Mouse (Mus musculus): ENCODE data around the gene Dzip1l. TPM values are rescaled to one million over a fixed set of nuclear protein-coding genes. Genes with fewer than 3 reads are reported as not detected.
"Not testable (repeated sequence)": the region's sequence is repeated elsewhere in the genome, so short reads cannot be mapped to it uniquely, and the experiment has no call there.

The Dzip1l gene
- polyA plus RNA-seq (2012; rRNA removed) = 0.66 and 0.84 TPM in 2 replicates

DNA sequence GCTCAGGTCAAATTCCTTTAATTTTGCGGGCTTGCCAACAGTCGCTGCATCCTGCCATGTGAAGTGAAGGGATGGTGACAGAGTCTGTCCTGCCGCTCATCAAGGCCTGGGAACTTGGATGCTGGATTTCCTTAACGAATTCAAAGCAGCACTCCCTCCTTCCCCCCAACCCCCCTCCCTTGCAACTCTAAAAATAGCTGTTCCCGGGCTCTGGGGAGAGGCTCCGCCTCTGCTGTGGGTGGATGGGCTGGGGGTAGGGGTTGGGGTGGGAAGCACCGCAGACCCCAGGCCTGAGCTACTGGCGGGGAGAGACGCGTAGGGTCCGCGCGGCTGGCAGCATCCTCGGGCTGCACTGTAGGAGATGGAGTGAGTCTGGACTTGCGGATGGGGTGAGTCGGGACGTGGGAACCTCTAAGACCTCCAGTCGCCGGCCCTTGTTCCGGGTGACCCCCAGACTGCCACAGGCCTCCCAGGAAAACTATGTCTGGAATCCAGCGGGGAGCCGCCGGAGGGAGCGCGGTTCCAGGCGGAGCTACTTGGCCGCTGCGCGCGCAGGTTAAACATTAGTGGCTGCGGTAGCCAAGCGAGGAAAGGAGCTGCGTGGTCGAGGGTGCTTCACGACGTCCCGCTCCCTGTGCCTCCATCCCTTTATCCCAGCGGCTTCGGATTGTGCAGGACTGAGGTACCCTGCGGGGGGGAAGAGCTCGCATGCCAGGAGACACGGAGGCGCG lies at the start of gene Dzip1l:
Gene Dzip1l (plus strand): TSS at position 216 of the 731 bp plus-strand sequence.
- no peak for DNase-seq (ENCODE audit: low read depth, low spot score)
- 4% methylated on average over 44 of the region's 44 CpGs for WGBS

- no peak for DNase-seq (ENCODE audit: low read depth, low spot score)
These were observed 48.6 kb upstream of the Dzip1l start for GRCm38 (mm10) chr9:99580655-99581054.

DNA sequence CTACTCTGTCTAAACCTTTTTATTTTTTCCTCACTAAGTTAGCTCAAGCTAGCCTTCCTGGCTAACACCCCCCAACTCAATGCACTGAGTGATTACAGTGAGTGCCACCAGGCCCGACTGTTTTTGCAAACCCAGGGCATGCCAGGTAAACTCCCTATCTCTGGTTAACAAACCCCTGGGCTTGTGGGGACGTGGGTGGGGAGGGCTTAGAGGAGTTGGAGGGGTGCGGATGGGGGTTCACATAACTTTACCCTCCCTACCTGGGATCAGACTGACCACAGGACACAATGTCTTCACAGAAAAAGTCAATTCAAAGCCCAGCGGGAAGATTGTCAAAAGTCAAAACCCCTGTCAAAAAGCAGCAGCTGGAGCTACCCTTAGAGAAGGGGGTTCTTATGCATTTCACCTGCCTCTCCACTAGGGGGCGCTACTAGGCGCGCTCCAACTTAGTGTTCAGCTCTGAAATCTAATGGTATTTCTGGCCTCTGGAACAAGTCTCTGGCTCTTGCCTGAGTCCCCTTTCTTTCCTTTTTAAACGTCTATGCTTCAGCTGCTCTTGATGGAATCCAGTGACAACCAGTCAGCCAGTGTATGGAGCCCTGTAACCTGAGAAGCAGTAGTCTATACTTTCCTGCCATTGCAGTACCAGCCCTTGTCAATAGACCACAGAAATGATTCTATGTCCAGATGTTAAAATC lies 41.6 kb upstream of the Dzip1l start:
- no peak for DNase-seq (ENCODE audit: low read depth, low spot score)
- 28% methylated on average over 8 of the region's 8 CpGs for WGBS

More at GRCm38 (mm10) chr9:99580655-99581054, 48.6 kb upstream of the Dzip1l start:
- 13% methylated on average over 2 of the region's 2 CpGs for WGBS

GRCm38 (mm10) chr9:99591144-99591543 lies 38.2 kb upstream of the Dzip1l start:
- 66% methylated on average over 8 of the region's 8 CpGs for WGBS
- DNase-seq (ENCODE audit: low read depth, low spot score) = no peak

GRCm38 (mm10) chr9:99599127-99599526 lies 30.2 kb upstream of the Dzip1l start:
- WGBS = 91% methylated on average over 6 of the region's 6 CpGs
- DNase-seq (ENCODE audit: low read depth, low spot score) = not testable (repeated sequence)

- no peak for DNase-seq (ENCODE audit: low read depth, low spot score)
- WGBS = 77% methylated on average over 2 of the region's 2 CpGs
These were observed 25.7 kb upstream of the Dzip1l start for GRCm38 (mm10) chr9:99603566-99603965.

- no peak for DNase-seq (ENCODE audit: low read depth, low spot score)
- WGBS = 26% methylated on average over 2 of the region's 2 CpGs
These were observed 17.1 kb upstream of the Dzip1l start, which contains the start of gene A4gnt for GRCm38 (mm10) chr9:99612202-99612601. Gene A4gnt (plus strand): TSS chr9:99612502.

DNA sequence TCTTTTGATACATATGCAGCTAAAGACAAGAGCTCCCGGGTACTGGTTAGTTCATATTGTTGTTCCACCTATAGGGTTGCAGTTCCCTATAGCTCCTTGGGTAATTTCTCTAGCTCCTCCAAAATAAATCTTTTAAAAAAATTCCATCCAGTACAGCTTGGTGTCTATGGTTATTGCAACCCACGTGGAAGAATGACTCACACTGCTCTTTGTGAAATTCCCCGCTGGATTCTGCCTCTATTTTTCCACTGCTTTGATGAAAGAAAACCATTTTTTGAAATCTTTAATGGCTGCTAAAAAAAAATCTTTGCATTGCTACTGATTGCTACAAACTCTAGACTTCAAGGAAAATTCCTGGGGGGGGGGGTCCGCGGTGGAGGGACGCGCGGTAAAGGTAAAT lies 9.6 kb upstream of the Dzip1l start:
- WGBS = 88% methylated on average over 8 of the region's 8 CpGs
- no peak for DNase-seq (ENCODE audit: low read depth, low spot score)

DNA sequence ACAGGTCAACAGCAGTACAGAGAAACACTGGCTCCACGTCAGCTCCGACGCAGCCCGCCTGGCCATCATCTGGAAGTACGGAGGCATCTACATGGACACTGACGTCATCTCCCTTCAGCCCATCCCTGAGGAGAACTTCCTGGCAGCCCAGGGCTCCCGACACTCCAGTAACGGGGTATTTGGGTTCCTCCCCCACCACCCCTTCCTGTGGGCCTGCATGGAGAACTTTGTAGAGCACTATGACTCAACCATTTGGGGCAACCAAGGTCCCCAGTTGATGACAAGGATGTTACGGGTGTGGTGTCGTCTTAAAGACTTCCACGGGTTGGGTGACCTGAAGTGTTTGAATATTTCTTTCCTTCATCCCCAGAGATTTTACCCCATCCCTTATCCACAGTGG lies 9.1 kb upstream of the Dzip1l start:
- DNase-seq (ENCODE audit: low read depth, low spot score) = no peak
- WGBS = 86% methylated on average over 11 of the region's 11 CpGs

GRCm38 (mm10) chr9:99622034-99622433 lies 7.3 kb upstream of the Dzip1l start:
- 76% methylated on average over 1 of the region's 1 CpGs for WGBS
- no peak for DNase-seq (ENCODE audit: low read depth, low spot score)

- WGBS = 37% methylated on average over 2 of the region's 2 CpGs
- DNase-seq (ENCODE audit: low read depth, low spot score) = no peak
These were observed 6.3 kb upstream of the Dzip1l start for GRCm38 (mm10) chr9:99622966-99623365.

DNA sequence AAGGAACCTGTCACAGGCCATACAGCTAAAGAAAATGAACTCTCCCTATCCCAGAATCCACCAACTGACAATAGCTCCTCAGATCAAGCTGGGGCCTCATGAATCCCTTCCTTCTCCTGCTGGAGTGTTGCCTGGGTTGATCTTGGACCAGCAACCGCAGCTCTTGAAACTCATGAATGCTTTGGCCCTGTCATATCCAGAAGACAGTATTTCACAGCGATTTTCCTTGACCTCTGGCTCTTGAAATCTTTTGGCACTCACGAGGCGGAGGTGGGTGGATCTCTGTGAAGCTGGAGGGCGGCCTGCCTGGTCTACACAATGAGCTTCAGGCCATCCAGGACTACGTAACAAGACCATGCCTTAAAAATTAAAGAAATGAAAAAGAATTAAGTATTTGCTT lies 5.2 kb upstream of the Dzip1l start:
- DNase-seq (ENCODE audit: low read depth, low spot score) = no peak
- WGBS = 78% methylated on average over 6 of the region's 6 CpGs

DNA sequence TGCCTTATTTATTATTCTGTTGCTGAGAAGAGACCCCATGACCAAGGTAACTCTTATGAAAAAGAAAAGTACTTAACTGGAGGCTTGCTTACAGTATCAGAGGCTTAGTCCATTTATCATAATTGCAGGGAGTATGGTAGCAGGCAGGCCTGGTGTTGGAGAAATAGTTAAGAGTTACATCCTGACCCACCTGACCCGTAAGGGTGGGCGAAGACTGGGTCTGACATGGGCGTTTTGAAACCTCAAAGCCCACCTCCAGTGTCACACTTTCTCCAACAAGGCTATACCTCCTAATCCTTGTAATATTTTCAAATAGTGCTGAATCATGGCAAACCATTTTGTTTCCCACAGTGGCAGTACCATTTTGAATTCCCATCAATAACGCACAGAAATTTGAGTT lies 715 bp upstream of the Dzip1l start:
- DNase-seq (ENCODE audit: low read depth, low spot score) = no peak
- 81% methylated on average over 4 of the region's 4 CpGs for WGBS

GRCm38 (mm10) chr9:99630071-99630470 lies 775 bp downstream of the Dzip1l start:
- WGBS = 18% methylated on average over 11 of the region's 11 CpGs
- DNase-seq (ENCODE audit: low read depth, low spot score) = no peak

DNA sequence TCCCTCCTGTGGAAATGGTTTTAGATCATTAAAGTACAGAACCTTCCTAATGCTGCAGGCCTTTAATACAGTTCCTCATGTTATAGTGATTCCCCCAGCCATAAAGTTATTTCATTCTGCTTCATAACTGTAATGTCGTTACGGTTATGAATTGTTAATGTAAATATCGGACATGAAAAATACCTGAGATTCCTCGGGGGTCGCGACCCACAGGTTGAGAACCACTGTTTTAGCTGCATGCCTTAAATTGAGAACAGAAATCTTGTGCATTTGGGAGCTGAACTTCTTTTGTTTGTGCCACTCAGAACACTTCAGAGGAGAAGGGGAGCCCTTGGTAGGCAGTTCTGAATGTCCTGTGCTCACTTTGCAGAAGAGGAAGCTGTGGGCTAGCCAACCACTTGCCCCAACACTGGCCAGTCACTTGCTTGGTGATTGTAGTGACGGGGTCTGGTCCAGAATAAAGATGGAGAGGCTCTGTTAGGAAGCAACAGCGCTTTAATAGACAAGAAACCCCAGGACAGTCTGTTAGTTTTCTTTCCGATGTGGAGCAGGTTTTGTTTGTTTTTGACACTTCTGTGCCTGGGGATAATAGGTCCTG lies 1.3 kb downstream of the Dzip1l start:
- no peak for DNase-seq (ENCODE audit: low read depth, low spot score)
- 67% methylated on average over 9 of the region's 9 CpGs for WGBS

DNA sequence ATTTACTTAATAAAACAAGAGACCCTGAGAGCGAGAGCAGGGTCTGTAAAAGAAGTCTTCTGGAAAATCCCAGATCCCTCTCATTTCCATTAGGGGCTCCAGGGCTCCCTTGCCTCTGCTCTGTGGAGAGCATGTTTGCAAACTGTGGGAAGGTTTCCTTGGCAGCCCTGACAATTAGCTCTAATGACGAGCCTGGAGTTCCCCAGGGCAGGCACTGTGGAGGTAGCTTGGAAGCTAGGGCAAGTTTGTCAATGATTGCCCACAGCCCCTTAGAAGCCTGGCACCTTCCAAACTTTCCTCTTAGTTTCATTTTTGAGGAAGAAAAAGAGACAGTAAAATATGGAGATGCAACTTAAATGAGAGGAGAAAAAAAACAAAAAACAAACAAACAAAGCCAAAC lies 2.5 kb downstream of the Dzip1l start:
- DNase-seq (ENCODE audit: low read depth, low spot score) = no peak
- WGBS = 59% methylated on average over 2 of the region's 2 CpGs

DNA sequence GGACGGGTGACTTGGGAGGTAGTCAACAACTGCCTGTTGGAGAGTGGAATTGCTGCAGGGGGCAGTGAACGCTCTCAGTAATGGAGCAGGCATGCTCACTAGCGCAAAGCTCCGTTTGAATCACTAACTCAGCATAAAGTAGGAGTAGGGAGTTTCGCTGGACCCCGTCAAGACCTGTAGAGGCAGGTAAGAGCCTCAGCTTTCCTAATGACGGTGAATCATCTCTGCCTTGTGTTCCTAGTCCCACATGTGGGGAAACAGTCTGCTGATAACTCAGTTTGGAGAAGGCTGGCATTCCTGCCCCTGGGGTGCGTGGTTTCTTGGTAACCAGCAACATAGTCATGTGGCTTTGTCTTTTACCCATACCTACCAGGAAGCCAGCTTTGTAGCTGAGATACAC lies 3.0 kb downstream of the Dzip1l start:
- no peak for DNase-seq (ENCODE audit: low read depth, low spot score)
- WGBS = 54% methylated on average over 8 of the region's 8 CpGs

DNA sequence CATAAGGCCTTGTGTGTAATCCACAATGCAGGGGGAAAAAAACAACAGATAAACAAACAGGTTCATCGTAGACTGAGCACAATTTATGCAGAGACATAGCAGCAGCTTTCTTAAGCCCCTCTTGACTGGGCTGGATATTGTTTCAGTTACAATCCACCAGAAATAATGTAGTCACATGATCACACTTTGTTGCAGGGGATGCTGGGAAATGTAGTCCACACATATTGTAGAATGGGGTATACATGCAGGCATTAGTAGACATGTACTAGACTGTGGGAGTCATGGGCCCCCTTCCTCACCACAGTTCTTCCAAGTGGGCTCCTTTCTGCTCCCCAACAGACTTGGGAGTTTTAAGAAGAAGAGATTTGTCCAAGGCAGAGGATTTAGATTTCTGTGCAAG lies 7.5 kb downstream of the Dzip1l start:
- DNase-seq (ENCODE audit: low read depth, low spot score) = no peak
- WGBS = 79% methylated on average over 1 of the region's 1 CpGs

- 95% methylated on average over 17 of the region's 17 CpGs for WGBS
- DNase-seq (ENCODE audit: low read depth, low spot score) = no peak
These were observed 7.9 kb downstream of the Dzip1l start for GRCm38 (mm10) chr9:99637227-99637626.

DNA sequence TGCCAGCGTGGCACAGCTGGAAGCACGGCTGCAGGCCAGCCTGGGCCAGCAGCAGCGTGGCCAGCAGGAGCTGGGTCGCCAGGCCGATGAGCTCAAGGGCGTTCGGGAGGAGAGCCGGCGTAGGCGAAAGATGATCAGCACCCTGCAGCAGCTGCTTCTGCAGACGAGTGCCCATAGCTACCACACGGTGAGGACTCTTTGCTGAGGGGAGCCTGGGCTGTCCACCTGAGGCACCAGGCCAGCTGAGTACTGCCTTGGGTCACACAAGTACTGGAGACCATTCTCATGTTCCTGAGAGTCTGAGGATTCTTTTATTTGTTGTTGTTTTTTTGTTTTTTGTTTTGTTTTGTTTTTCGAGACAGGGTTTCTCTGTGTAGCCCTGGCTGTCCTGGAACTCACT lies 8.4 kb downstream of the Dzip1l start:
- WGBS = 96% methylated on average over 13 of the region's 13 CpGs
- DNase-seq (ENCODE audit: low read depth, low spot score) = no peak

DNA sequence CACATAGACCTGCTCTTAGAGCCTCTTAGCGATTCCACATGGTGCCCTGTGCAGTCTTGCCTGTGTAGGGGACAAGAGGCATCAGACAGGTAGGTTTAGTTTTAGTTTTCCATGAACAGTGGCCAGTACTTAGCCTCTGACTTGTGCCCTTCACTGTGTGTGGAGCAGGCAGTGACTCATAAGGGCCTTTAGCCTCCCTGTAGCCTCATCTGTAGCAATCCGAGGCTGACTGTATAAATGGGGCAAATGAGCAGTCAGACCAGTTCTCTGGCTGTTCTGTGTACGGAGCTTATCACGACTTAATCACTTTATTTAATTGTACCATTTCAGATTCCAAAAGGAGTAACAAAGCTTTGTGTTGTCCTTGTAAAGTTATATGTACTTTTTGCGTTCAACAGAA lies 10.7 kb downstream of the Dzip1l start:
- 46% methylated on average over 5 of the region's 5 CpGs for WGBS
- no peak for DNase-seq (ENCODE audit: low read depth, low spot score)
